Mouse (Mus musculus): ENCODE data around the gene Rps23.

- TF ChIP-seq CTCF (IDR thresholded peaks at IDR 0.05; ENCODE audit: control insufficient read depth, insufficient read depth, insufficient read length): no peak
- TF ChIP-seq USF1 (IDR thresholded peaks at IDR 0.05; ENCODE audit: low read depth): no peak
- peak; percentile 42 for TF ChIP-seq CEBPB (IDR thresholded peaks at IDR 0.05; ENCODE audit: low read depth)
- TF ChIP-seq MYOG (IDR thresholded peaks at IDR 0.05; ENCODE audit: control insufficient read depth, extremely low read depth, insufficient read length): no peak
Observed at GRCm38 (mm10) chr13:90933256-90933655, 10.5 kb downstream of the Rps23 start.

Measured in C2C12 (cell line).